Mouse (Mus musculus) ES-Bruce4 (cell line): ENCODE results near the gene Prlhr.

Experiments
- CTCF ChIP-seq: IDR thresholded peaks from one replicate; pipeline ENCODE4 v1.8.1; 2011; ENCODE audit warnings: low read depth, low read length
- POLR2A ChIP-seq: IDR thresholded peaks from one replicate; pipeline ENCODE4 v1.8.1; 2011; ENCODE audit warnings: low read length; ENCODE audit not compliant: insufficient read depth

DNA sequence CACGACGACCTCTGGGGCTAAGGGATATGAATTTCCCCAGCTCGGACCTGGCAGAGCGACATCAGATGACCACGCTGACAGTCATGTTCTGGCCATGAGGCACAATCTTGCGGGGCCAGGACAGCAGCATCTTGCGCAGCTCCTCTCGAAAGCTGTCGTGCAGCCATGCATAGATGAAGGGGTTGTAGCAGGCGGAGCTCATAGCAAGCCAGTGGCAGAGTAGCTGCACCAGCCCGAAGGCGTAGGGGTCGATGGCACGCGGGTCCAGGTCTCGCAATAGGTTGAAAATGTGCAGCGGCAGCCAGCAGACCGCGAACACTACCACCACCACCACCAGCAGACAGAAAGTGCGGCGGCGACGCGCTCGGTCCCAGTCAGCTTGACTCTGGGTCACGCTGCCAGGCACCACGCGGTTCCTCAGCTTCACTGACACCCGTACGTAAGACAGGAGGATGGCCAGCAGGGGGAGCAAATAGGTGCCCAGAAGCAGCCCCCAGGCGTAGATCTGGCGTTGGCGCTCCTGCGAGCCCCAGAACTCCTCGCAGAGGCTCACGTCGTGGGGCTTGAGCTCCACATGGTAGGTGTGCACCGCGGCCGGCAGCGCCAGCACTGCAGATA is 1.0 kb downstream of the Prlhr start:
- TF ChIP-seq POLR2A (no peak), CTCF (peak; percentile 61)
